Mouse (Mus musculus): Measurements from ENCODE around the gene Lrp5.

The Lrp5 gene

GRCm38 (mm10) chr19:3612534-3613273, 73.7 kb downstream of the Lrp5 start:
- no peak for DNase-seq (ENCODE audit: low spot score in 2 of 2)

- no peak for DNase-seq (ENCODE audit: low spot score in 2 of 2)
Measured at GRCm38 (mm10) chr19:3611730-3612129, 74.6 kb downstream of the Lrp5 start.

GRCm38 (mm10) chr19:3610886-3611285, 75.5 kb downstream of the Lrp5 start:
- no peak for DNase-seq (ENCODE audit: low spot score in 2 of 2)

- no peak for DNase-seq (ENCODE audit: low spot score in 2 of 2)
Measured at GRCm38 (mm10) chr19:3609826-3610225, 76.5 kb downstream of the Lrp5 start.

- no peak for DNase-seq (ENCODE audit: low spot score in 2 of 2)
Measured at GRCm38 (mm10) chr19:3594316-3594715, 92.0 kb downstream of the Lrp5 start.

- no peak for DNase-seq (ENCODE audit: low spot score in 2 of 2)
Measured at GRCm38 (mm10) chr19:3593379-3594055, 92.8 kb downstream of the Lrp5 start.

GRCm38 (mm10) chr19:3589968-3590367, 96.4 kb downstream of the Lrp5 start:
- DNase-seq (ENCODE audit: low spot score in 2 of 2), result no peak

GRCm38 (mm10) chr19:3589547-3589946, 96.8 kb downstream of the Lrp5 start:
- peak in 1 of 2 experiments; percentile 22 for DNase-seq (ENCODE audit: low spot score in 2 of 2)

- DNase-seq (ENCODE audit: low spot score in 2 of 2), result peak; percentile 46 to 69
Measured at GRCm38 (mm10) chr19:3587729-3588128, 98.6 kb downstream of the Lrp5 start.

GRCm38 (mm10) chr19:3586540-3586939, 99.8 kb downstream of the Lrp5 start:
- peak; percentile 60 to 78 for DNase-seq (ENCODE audit: low spot score in 2 of 2)

- DNase-seq (ENCODE audit: low spot score in 2 of 2), result no peak
Measured at GRCm38 (mm10) chr19:3586026-3586425, 100.3 kb downstream of the Lrp5 start.

GRCm38 (mm10) chr19:3581326-3581725, 105.0 kb downstream of the Lrp5 start:
- DNase-seq (ENCODE audit: low spot score in 2 of 2), result peak; percentile 41 to 64

GRCm38 (mm10) chr19:3577911-3578290, 108.5 kb downstream of the Lrp5 start:
- DNase-seq (ENCODE audit: low spot score in 2 of 2), result no peak

GRCm38 (mm10) chr19:3577265-3577910, 109.0 kb downstream of the Lrp5 start:
- no peak for DNase-seq (ENCODE audit: low spot score in 2 of 2)

- no peak for DNase-seq (ENCODE audit: low spot score in 2 of 2)
Measured at GRCm38 (mm10) chr19:3576451-3577264, 109.7 kb downstream of the Lrp5 start.

GRCm38 (mm10) chr19:3575632-3576384, 110.6 kb downstream of the Lrp5 start, which contains the start of gene Ppp6r3:
Gene Ppp6r3, minus strand, starts transcription at chr19:3575749.
- DNase-seq (ENCODE audit: low spot score in 2 of 2), result peak; percentile 95 to 98

GRCm38 (mm10) chr19:3575276-3575631, 111.1 kb downstream of the Lrp5 start:
- no peak for DNase-seq (ENCODE audit: low spot score in 2 of 2)

GRCm38 (mm10) chr19:3574593-3575094, 111.7 kb downstream of the Lrp5 start:
- DNase-seq (ENCODE audit: low spot score in 2 of 2), result no peak

- DNase-seq (ENCODE audit: low spot score in 2 of 2), result no peak
Measured at GRCm38 (mm10) chr19:3564309-3564708, 122.1 kb downstream of the Lrp5 start.

GRCm38 (mm10) chr19:3562752-3563151, 123.6 kb downstream of the Lrp5 start:
- DNase-seq (ENCODE audit: low spot score in 2 of 2), result no peak

- no peak for DNase-seq (ENCODE audit: low spot score in 2 of 2)
Measured at GRCm38 (mm10) chr19:3562298-3562697, 124.1 kb downstream of the Lrp5 start.

All from spleen, postnatal 10 days (tissue).